Mouse (Mus musculus): Measurements from ENCODE around the gene Nfia. TPM values are rescaled to one million over a fixed set of nuclear protein-coding genes. Genes with fewer than 3 reads are reported as not detected.

The Nfia gene
- polyA plus RNA-seq, 1 experiment = 57.7 TPM

- peak; percentile 43 for DNase-seq
- WGBS = 15% methylated on average over 18 of the region's 18 CpGs
- peak overlapping the region; percentile 68 for H3K4me3 ChIP-seq (replicated peaks; ENCODE audit: extremely low read depth, low read depth, low read length)
- TF ChIP-seq CTCF (IDR thresholded peaks at IDR 0.05; ENCODE audit: insufficient read depth, low read length) = no peak
- no peak for TF ChIP-seq POLR2A (IDR thresholded peaks at IDR 0.05; ENCODE audit: borderline replicate concordance, extremely low read depth, low read depth, low read length)
- H3K4me1 ChIP-seq (ENCODE audit: control insufficient read depth, insufficient read depth, low read length) = no peaks in the 10 kb centered on the region; the same call in none of the 2 replicates
Observed at GRCm38 (mm10) chr4:97779003-97779930, 6.7 kb downstream of the Nfia start.

GRCm38 (mm10) chr4:97780024-97780423, 7.5 kb downstream of the Nfia start:
- no peak for TF ChIP-seq POLR2A (IDR thresholded peaks at IDR 0.05; ENCODE audit: borderline replicate concordance, extremely low read depth, low read depth, low read length)
- no peak for TF ChIP-seq CTCF (IDR thresholded peaks at IDR 0.05; ENCODE audit: insufficient read depth, low read length)
- H3K4me3 ChIP-seq (replicated peaks; ENCODE audit: extremely low read depth, low read depth, low read length) = peak overlapping the region; percentile 28
- WGBS = 41% methylated on average over 7 of the region's 7 CpGs
- H3K4me1 ChIP-seq (ENCODE audit: control insufficient read depth, insufficient read depth, low read length) = no peaks in the 10 kb centered on the region; the same call in none of the 2 replicates
- DNase-seq = peak; percentile 45

GRCm38 (mm10) chr4:97780666-97781435, 8.3 kb downstream of the Nfia start:
- no peak for DNase-seq
- 61% methylated on average over 7 of the region's 7 CpGs for WGBS
- TF ChIP-seq CTCF (IDR thresholded peaks at IDR 0.05; ENCODE audit: insufficient read depth, low read length) = no peak
- TF ChIP-seq POLR2A (IDR thresholded peaks at IDR 0.05; ENCODE audit: borderline replicate concordance, extremely low read depth, low read depth, low read length) = no peak
- Histone ChIP-seq H3K4me1 (ENCODE audit: control insufficient read depth, insufficient read depth, low read length) (peaks cover 3% of the 10 kb centered on the region), H3K4me3 (replicated peaks; ENCODE audit: extremely low read depth, low read depth, low read length) (no peak overlapping the region)

- Histone ChIP-seq H3K4me1 (ENCODE audit: control insufficient read depth, insufficient read depth, low read length) (peaks cover 3% of the 10 kb centered on the region), H3K4me3 (replicated peaks; ENCODE audit: extremely low read depth, low read depth, low read length) (no peak overlapping the region)
- TF ChIP-seq POLR2A (IDR thresholded peaks at IDR 0.05; ENCODE audit: borderline replicate concordance, extremely low read depth, low read depth, low read length) (no peak), CTCF (IDR thresholded peaks at IDR 0.05; ENCODE audit: insufficient read depth, low read length) (no peak)
- WGBS = 88% methylated on average over 3 of the region's 3 CpGs
- no peak for DNase-seq
Observed at GRCm38 (mm10) chr4:97782069-97782468, 9.5 kb downstream of the Nfia start.

GRCm38 (mm10) chr4:97782497-97782896, 10.0 kb downstream of the Nfia start:
- WGBS = 83% methylated on average over 6 of the region's 6 CpGs
- peaks cover 7% of the 10 kb centered on the region for H3K4me1 ChIP-seq (ENCODE audit: control insufficient read depth, insufficient read depth, low read length)
- H3K4me3 ChIP-seq (replicated peaks; ENCODE audit: extremely low read depth, low read depth, low read length) = no peak overlapping the region
- no peak for DNase-seq
- no peak for TF ChIP-seq POLR2A (IDR thresholded peaks at IDR 0.05; ENCODE audit: borderline replicate concordance, extremely low read depth, low read depth, low read length)
- no peak for TF ChIP-seq CTCF (IDR thresholded peaks at IDR 0.05; ENCODE audit: insufficient read depth, low read length)

- TF ChIP-seq CTCF (IDR thresholded peaks at IDR 0.05; ENCODE audit: insufficient read depth, low read length) (no peak), POLR2A (IDR thresholded peaks at IDR 0.05; ENCODE audit: borderline replicate concordance, extremely low read depth, low read depth, low read length) (no peak)
- 93% methylated on average over 26 of the region's 26 CpGs for WGBS
- DNase-seq = no peak
- Histone ChIP-seq H3K4me1 (ENCODE audit: control insufficient read depth, insufficient read depth, low read length) (peaks cover 8% of the 10 kb centered on the region), H3K4me3 (replicated peaks; ENCODE audit: extremely low read depth, low read depth, low read length) (no peak overlapping the region)
Observed at GRCm38 (mm10) chr4:97783073-97783879, 10.7 kb downstream of the Nfia start.

- H3K4me3 ChIP-seq (replicated peaks; ENCODE audit: extremely low read depth, low read depth, low read length) = no peak overlapping the region
Observed at GRCm38 (mm10) chr4:97784236-97784635, 11.7 kb downstream of the Nfia start.

GRCm38 (mm10) chr4:97785547-97786271, 13.2 kb downstream of the Nfia start:
- DNase-seq = no peak
- WGBS = 62% methylated on average over 8 of the region's 8 CpGs
- TF ChIP-seq POLR2A (IDR thresholded peaks at IDR 0.05; ENCODE audit: borderline replicate concordance, extremely low read depth, low read depth, low read length) (no peak), CTCF (IDR thresholded peaks at IDR 0.05; ENCODE audit: insufficient read depth, low read length) (no peak)
- Histone ChIP-seq H3K4me1 (ENCODE audit: control insufficient read depth, insufficient read depth, low read length) (peaks cover 8% of the 10 kb centered on the region), H3K4me3 (replicated peaks; ENCODE audit: extremely low read depth, low read depth, low read length) (no peak overlapping the region)

More at GRCm38 (mm10) chr4:97784236-97784635, 11.7 kb downstream of the Nfia start:
- WGBS = 78% methylated on average over 11 of the region's 11 CpGs
- H3K4me1 ChIP-seq (ENCODE audit: control insufficient read depth, insufficient read depth, low read length) = peaks cover 8% of the 10 kb centered on the region
- no peak for TF ChIP-seq POLR2A (IDR thresholded peaks at IDR 0.05; ENCODE audit: borderline replicate concordance, extremely low read depth, low read depth, low read length)
- no peak for TF ChIP-seq CTCF (IDR thresholded peaks at IDR 0.05; ENCODE audit: insufficient read depth, low read length)
- DNase-seq = no peak

Data from lung, adult 2 months (tissue).